Mouse (Mus musculus) monocyte, adult 5-6 weeks (primary cell): ENCODE results near the gene Olfr938. TPM values are rescaled to one million over a fixed set of nuclear protein-coding genes. Genes with fewer than 3 reads are reported as not detected.

ENCODE experiments used
- ATAC-seq: fragments of 153-309, 156-312 bp; replicated peaks from 2 replicates; pipeline ENCODE4 v1.8.0; 2017; ENCODE audit warnings: mild to moderate bottlenecking; ENCODE audit not compliant: low TSS enrichment, insufficient number of reproducible peaks, severe bottlenecking, poor library complexity, low FRiP score
- total RNA-seq: library from RNA; stranded (forward); fragments of 200-1000, 200-491, 200-594 nt; gene quantifications from 3 replicates; pipeline ENCODE4 v1.2.3, GENCODE M21; 2017

Gene Olfr938
- total RNA-seq = not detected in 3 replicates

DNA sequence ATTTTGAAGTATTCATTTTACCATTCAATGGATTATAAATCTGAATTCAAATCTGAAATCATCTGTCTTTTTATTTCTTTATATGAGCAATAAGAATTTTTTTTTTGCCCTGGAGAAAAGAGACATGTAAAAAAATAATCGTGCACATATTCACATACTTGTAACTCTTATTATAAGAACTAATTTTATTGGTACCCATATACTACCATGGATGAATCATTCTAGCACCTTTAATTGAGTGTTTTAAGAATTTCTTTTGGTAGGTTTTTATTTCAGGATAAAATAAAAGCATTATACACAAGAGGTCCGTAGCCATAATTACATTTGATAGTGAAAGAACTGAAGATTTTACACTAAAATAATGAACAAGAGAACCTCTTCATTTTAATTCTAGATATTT lies at the start of gene Olfr938:
Gene Olfr938 (minus strand): TSS at position 101 of the 400 bp plus-strand sequence.
- no peak for ATAC-seq

DNA sequence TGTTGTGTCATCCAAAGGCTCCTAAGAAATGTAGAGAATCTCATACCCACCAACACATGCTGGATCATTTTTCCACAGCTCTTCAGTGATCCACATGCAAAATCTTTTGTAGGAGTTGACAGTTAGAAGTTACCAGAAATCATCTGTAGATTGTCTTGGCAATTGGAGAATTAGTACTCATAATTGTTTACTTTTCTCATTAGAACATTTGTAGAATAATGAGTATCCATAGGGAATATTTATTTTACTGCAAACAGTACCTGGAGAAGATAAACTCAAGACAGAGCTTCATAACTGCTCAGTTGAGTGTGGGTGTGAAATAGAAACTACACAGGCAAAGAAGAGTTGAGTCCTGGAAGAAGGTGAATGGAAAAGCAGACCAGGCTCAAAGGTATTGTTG lies 49.1 kb upstream of the Olfr938 start, which contains the start of gene Olfr27:
Gene Olfr27 (plus strand): TSS at position 301 of the 400 bp plus-strand sequence.
- no peak for ATAC-seq

DNA sequence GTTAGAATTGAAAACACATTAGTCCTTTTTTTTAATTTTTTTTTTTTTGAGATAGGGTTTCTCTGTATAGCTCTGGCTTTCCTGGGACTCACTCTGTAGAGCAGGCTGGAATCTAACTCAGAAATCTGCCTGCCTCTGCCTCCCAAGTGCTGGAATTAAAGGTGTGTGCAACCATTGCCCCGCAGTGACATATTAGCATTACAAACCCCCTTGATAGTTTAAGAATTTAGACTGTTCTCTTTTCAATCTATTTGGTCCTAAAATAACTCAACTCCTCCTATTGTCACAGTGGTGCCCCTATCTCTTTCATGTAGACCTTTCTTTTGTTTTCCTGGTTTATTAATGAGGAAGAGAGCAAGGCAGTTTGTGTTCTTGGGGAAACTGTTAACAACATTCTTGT lies 48.6 kb upstream of the Olfr938 start:
- no peak for ATAC-seq

DNA sequence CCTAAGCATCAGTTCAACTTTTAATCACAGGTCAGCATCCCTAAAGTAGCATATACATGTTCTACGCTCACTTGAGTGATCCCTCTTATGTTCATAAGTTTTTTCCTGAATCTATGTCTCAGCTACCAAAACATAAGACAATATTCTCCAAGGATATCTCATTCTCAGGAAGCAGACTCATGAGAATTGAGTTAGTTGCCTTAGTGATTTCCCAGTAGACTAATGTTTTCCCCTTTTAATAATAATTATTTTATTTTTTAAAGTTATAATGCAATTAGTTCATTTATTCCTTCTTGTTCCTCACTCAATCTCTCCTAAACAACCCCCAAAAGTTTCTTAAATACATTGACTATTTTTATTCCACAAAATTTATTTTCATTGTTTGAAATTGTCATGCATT lies 13.8 kb downstream of the Olfr938 start, which contains the start of gene Olfr937:
Gene Olfr937 (minus strand): TSS at position 101 of the 400 bp plus-strand sequence.
- no peak for ATAC-seq

Other genes with a start within 250 kb of the Olfr938 start
- not detected in 3 replicates for gene Olfr924, start 234.4 kb downstream of the Olfr938 start, total RNA-seq
- gene Olfr26, start 223.8 kb downstream of the Olfr938 start, total RNA-seq = not detected in 3 replicates
- not detected in 3 replicates for gene Olfr926, start 201.8 kb downstream of the Olfr938 start, total RNA-seq
- not detected in 3 replicates for gene Olfr930, start 149.1 kb downstream of the Olfr938 start, total RNA-seq
- not detected in 3 replicates for gene Olfr933, start 106.6 kb downstream of the Olfr938 start, total RNA-seq
- gene Olfr934, start 90.6 kb downstream of the Olfr938 start, total RNA-seq = not detected in 3 replicates
- gene Olfr935, start 79.2 kb downstream of the Olfr938 start, total RNA-seq = 2.0 TPM in 1 of 3 replicates, not detected in the others
- not detected in 3 replicates for gene Olfr146, start 55.5 kb downstream of the Olfr938 start, total RNA-seq
- gene Olfr937, start 13.9 kb downstream of the Olfr938 start, total RNA-seq = not detected in 3 replicates
- not detected in 3 replicates for gene Olfr27, start 49.2 kb upstream of the Olfr938 start, total RNA-seq
- gene Olfr943, start 87.4 kb upstream of the Olfr938 start, total RNA-seq = not detected in 3 replicates
- not detected in 3 replicates for gene Olfr944, start 123.0 kb upstream of the Olfr938 start, total RNA-seq
- gene Olfr1537, start 171.1 kb upstream of the Olfr938 start, total RNA-seq = not detected in 3 replicates
- gene Olfr945, start 197.9 kb upstream of the Olfr938 start, total RNA-seq = 0.53 TPM in 1 of 3 replicates, not detected in the others
- gene Olfr948, start 247.2 kb upstream of the Olfr938 start, total RNA-seq = not detected in 3 replicates